Mouse (Mus musculus): Measurements from ENCODE around the gene Pald1.
A peak's percentile ranks its signal among the peaks of the same experiment; 100 is the strongest.

Pald1 gene

GRCm38 (mm10) chr10:61334545-61334944 is 48.8 kb downstream of the Pald1 start:
- no peak for DNase-seq (ENCODE audit: low read depth, low spot score)

DNA sequence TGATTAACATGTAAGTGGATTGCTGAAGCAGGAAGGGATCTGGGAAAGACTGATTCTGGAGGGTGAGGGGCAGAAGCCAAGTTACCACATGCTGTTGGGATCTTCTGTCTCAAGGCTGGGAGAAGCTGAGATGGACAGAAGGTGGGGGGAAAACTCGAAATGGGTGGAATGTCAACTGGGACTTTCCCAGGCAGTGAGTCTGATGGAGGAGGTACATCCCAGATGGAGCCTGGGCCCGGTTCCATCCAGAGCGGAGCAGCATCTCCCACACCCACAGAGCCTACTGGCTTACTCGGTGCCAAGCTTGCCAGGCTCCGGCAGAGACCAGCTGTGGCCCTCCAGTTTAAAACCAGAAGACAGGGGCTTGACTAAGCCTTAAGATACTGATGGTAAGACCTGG is 52.3 kb downstream of the Pald1 start:
- DNase-seq (ENCODE audit: low read depth, low spot score): peak; percentile 40

- DNase-seq (ENCODE audit: low read depth, low spot score): no peak
These were observed 54.4 kb downstream of the Pald1 start for GRCm38 (mm10) chr10:61328927-61329326.

DNA sequence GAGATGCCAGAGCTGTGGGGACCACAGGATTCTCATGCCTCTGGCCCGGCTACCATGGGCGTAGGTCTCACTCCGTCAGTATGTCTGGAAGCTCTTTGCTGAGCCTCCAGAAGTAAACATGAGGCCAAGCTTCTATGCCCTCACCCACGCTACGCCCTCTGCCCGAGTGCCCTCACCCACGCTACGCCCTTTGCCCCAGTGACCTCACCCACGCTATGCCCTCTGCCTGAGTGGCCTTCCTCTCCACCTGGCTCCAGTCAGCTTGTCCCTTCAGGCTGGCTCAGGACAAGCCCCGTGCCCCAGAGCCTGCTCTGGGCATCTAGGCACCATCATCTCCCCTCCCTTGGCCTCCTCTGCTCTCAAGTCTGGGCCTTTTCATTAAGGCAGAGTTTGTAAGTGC is 55.8 kb downstream of the Pald1 start:
- DNase-seq (ENCODE audit: low read depth, low spot score): no peak

DNA sequence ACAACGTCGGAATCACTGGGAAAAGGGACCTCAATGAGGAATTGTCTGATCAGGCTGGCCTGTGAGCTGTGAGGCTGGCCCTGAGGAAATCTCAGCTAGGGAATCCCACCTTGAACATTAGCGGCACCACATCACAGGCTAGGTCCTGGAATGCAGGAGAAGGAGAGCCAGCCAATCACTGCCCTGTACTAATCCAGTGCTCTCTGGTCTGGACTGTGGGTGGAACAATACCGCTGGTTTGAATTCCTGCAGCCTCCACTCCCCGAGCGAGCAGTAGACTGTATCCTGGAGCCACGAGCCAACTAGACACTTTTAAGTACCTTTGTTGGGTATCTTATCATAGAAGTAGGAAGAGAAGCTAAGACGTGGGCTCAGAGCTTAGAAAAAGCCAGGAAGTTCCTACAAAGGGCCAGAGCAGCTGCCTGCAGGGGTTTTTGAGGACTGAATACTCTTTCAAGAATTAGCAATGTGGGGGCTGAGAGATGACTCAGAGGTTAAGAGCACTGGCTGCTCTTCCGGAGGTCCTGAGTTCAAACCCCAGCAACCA is 57.5 kb downstream of the Pald1 start:
- no peak for DNase-seq (ENCODE audit: low read depth, low spot score)

- no peak for DNase-seq (ENCODE audit: low read depth, low spot score)
These were observed 58.6 kb downstream of the Pald1 start for GRCm38 (mm10) chr10:61324717-61325116.

- no peak for DNase-seq (ENCODE audit: low read depth, low spot score)
These were observed 64.8 kb downstream of the Pald1 start for GRCm38 (mm10) chr10:61318527-61318926.

GRCm38 (mm10) chr10:61315324-61315880 is 67.9 kb downstream of the Pald1 start:
- no peak for DNase-seq (ENCODE audit: low read depth, low spot score)

GRCm38 (mm10) chr10:61313750-61314149 is 69.6 kb downstream of the Pald1 start:
- no peak for DNase-seq (ENCODE audit: low read depth, low spot score)

- no peak for DNase-seq (ENCODE audit: low read depth, low spot score)
These were observed 70.6 kb downstream of the Pald1 start for GRCm38 (mm10) chr10:61312754-61313153.

DNA sequence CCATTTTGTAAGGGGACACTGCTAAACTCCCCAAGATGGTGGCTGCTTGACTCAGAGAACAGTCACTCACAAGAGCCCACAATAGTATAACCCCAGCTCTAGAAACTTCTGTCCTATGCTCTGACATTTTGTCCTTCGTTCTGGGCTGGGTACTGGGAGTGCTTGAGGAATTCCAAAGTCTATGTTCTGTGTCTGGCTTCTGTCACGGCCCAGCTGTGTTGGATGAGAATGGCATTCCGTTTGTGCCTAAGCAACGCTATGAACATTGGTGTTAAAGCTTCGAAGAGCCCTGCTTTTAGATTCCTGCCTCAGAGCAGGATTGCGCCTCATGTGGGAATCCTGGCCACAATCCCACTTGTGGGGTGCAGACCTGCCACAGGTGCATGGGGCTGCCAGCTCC is 71.2 kb downstream of the Pald1 start:
- no peak for DNase-seq (ENCODE audit: low read depth, low spot score)

- DNase-seq (ENCODE audit: low read depth, low spot score): no peak
These were observed 74.5 kb downstream of the Pald1 start for GRCm38 (mm10) chr10:61308706-61309320.

DNA sequence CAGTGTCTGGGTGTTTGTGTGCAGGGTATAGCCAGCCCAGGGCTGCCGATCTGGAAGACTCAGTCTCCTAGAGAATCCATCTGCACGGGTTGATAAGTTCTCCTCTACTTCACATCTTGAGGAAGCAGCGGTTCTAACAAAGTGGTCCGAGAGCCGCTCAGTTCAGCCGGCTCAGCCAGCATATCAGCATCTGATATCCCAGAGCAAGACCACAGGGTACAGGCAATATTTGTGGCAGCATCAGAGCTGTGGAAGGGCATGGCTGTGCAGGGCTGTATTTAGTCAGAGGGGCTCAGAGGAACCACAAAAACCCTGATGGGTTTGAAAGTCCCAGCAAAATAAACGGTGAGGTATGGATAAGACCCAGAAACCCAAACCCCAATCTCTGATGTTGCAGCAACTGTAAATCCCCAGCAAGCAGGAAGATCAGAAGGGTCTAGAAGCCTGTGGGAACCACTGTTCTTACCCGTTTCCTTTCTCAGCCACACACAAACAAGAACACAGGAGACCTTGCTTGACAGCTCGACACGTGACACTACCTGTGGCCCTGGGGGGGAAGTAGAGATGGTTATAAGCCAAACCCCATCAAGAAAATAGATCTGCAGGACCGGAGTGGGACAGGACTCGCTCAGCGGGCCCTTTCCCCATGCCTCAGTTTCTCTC is 77.3 kb downstream of the Pald1 start:
- no peak for DNase-seq (ENCODE audit: low read depth, low spot score)

GRCm38 (mm10) chr10:61304046-61304445 is 79.3 kb downstream of the Pald1 start:
- DNase-seq (ENCODE audit: low read depth, low spot score): no peak

DNA sequence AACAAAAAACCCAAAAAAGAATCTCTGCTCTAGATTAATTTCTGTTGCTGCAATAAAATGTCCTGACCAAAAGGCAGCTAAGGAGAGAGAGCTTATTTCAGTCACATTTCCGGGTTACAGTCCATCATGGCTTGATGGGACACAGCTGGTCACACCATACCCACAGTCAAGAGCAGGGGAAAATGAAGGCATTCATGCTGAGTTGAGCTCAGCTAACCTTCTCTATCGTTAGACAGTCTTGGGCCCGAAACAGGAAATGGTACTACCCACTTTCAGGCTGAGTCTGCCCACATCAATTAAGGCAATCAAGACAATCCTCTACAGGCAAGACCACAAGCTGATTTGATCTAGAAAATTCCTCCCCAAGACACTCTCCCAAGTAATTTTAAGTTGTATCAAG is 82.3 kb downstream of the Pald1 start:
- DNase-seq (ENCODE audit: low read depth, low spot score): no peak

DNA sequence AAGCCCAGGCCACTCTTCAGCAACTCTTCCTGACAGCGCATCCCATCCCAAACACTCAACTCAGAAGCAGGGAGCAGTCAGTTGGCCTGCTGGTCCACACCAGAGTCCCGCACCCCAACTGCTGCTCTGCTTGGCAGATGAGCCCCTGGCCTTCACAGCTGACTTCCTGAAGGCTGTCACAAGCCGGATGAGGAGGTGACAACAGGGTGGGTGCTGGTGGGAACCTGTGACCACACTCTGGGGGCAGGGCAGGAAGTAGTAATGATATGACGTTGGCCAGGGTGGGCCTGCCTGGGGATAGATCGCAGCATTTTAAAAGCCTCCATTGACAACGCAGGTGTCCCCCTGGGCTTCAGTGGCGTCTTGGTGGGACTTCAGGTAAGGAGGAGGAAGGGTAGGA is 85.9 kb downstream of the Pald1 start, which contains the start of gene Prf1:
TSS of gene Prf1 (plus strand) at position 357 of the 400 bp plus-strand sequence.
- no peak for DNase-seq (ENCODE audit: low read depth, low spot score)

- DNase-seq (ENCODE audit: low read depth, low spot score): no peak
These were observed 86.5 kb downstream of the Pald1 start for GRCm38 (mm10) chr10:61296713-61297445.

DNA sequence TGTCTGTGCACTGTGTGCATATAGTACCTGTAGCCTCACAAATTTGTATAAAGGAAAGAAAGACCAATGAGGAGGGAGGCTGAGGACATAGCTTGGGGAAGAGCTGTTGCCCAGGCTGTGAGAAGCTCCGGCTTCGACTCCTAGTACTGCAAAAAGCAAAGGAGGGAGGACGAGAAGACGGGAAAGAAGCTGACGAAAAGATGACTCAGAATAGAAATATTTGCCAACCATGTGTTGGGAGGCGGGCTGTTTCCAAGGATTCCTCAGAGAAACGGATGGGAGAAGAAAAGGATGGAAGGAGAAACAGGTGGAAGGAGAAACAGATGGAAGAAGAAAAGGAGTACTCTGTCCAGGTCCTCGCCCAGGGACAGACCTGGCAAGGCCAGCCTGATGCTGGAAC is 89.1 kb downstream of the Pald1 start:
- no peak for DNase-seq (ENCODE audit: low read depth, low spot score)

GRCm38 (mm10) chr10:61290479-61290878 is 92.9 kb downstream of the Pald1 start:
- no peak for DNase-seq (ENCODE audit: low read depth, low spot score)

- DNase-seq (ENCODE audit: low read depth, low spot score): no peak
These were observed 93.3 kb downstream of the Pald1 start for GRCm38 (mm10) chr10:61290016-61290415.

DNA sequence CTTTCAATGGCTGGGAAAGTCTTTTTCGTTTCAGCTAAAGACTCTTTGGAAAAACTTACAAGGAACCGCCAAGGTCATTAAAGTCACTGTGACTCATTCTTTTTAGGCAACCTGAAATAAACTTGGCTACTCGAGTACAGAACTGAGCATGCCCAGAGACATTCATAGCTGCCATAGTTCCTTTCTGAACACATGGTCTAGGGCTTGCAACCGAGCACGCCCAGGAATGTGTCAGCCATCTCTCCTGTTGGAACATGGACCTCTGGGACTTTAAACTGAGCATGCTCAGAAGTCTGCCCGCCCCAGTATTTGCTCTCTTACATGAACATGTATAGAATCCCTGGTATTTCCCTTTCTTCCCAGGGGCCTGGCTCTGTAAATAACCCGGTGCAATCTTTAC is 97.1 kb downstream of the Pald1 start:
- no peak for DNase-seq (ENCODE audit: low read depth, low spot score)

- DNase-seq (ENCODE audit: low read depth, low spot score): no peak
These were observed 98.1 kb downstream of the Pald1 start for GRCm38 (mm10) chr10:61285271-61285670.

Data from brain, embryonic 18.5 days (tissue).